Mouse (Mus musculus): ENCODE measurements around the gene Chchd2. TPM values are rescaled to one million over a fixed set of nuclear protein-coding genes. Genes with fewer than 3 reads are reported as not detected.

Chchd2 gene
- polyA plus RNA-seq, 1 experiment: 241 TPM

GRCm38 (mm10) chr5:129878946-129879345 is 8.3 kb downstream of the Chchd2 start:
- no peak for TF ChIP-seq POLR2A (IDR thresholded peaks at IDR 0.05; ENCODE audit: control insufficient read depth, low read depth, low read length)
- peak; percentile 48; the same call in 1 of the 2 replicates for TF ChIP-seq CTCF (IDR thresholded peaks at IDR 0.05; ENCODE audit: control insufficient read depth, insufficient read depth, insufficient replicate concordance, low read depth, low read length)
- no peaks in the 10 kb centered on the region for H3K27me3 ChIP-seq (ENCODE audit: control insufficient read depth, insufficient read depth, low read length)

GRCm38 (mm10) chr5:129877731-129878455 is 9.4 kb downstream of the Chchd2 start:
- no peak overlapping the region for H3K4me3 ChIP-seq (ENCODE audit: control insufficient read depth, low read depth, low read length)
- H3K4me1 ChIP-seq (ENCODE audit: control insufficient read depth, insufficient read depth, low read length): no peaks in the 10 kb centered on the region; the same call in 1 of the 2 replicates
- H3K27ac ChIP-seq (ENCODE audit: control insufficient read depth, insufficient read depth, low read depth, low read length): no peak overlapping the region; the same call in 1 of the 2 replicates
- no peak for TF ChIP-seq CTCF (IDR thresholded peaks at IDR 0.05; ENCODE audit: control insufficient read depth, insufficient read depth, insufficient replicate concordance, low read depth, low read length)
- TF ChIP-seq POLR2A (IDR thresholded peaks at IDR 0.05; ENCODE audit: control insufficient read depth, low read depth, low read length): no peak
- H3K36me3 ChIP-seq (ENCODE audit: control insufficient read depth, insufficient read depth, low read length): peaks cover 2% of the 10 kb centered on the region; the same call in 1 of the 2 replicates
- no peaks in the 10 kb centered on the region for H3K27me3 ChIP-seq (ENCODE audit: control insufficient read depth, insufficient read depth, low read length)

More at GRCm38 (mm10) chr5:129878946-129879345, 8.3 kb downstream of the Chchd2 start:
- H3K36me3 ChIP-seq (ENCODE audit: control insufficient read depth, insufficient read depth, low read length): peaks cover 3% of the 10 kb centered on the region; the same call in 1 of the 2 replicates
- H3K27ac ChIP-seq (ENCODE audit: control insufficient read depth, insufficient read depth, low read depth, low read length): no peak overlapping the region
- H3K4me3 ChIP-seq (ENCODE audit: control insufficient read depth, low read depth, low read length): no peak overlapping the region
- no peaks in the 10 kb centered on the region for H3K4me1 ChIP-seq (ENCODE audit: control insufficient read depth, insufficient read depth, low read length)

- no peak overlapping the region for H3K27ac ChIP-seq (ENCODE audit: control insufficient read depth, insufficient read depth, low read depth, low read length)
- no peak overlapping the region; the same call in 1 of the 2 replicates for H3K4me3 ChIP-seq (ENCODE audit: control insufficient read depth, low read depth, low read length)
- no peaks in the 10 kb centered on the region for H3K36me3 ChIP-seq (ENCODE audit: control insufficient read depth, insufficient read depth, low read length)
- TF ChIP-seq POLR2A (IDR thresholded peaks at IDR 0.05; ENCODE audit: control insufficient read depth, low read depth, low read length): no peak
- TF ChIP-seq CTCF (IDR thresholded peaks at IDR 0.05; ENCODE audit: control insufficient read depth, insufficient read depth, insufficient replicate concordance, low read depth, low read length): no peak
- no peaks in the 10 kb centered on the region; the same call in 1 of the 2 replicates for H3K4me1 ChIP-seq (ENCODE audit: control insufficient read depth, insufficient read depth, low read length)
- no peaks in the 10 kb centered on the region for H3K27me3 ChIP-seq (ENCODE audit: control insufficient read depth, insufficient read depth, low read length)
These were observed 12.2 kb downstream of the Chchd2 start for GRCm38 (mm10) chr5:129875098-129875497.

- no peak for TF ChIP-seq CTCF (IDR thresholded peaks at IDR 0.05; ENCODE audit: control insufficient read depth, insufficient read depth, insufficient replicate concordance, low read depth, low read length)
- no peak for TF ChIP-seq POLR2A (IDR thresholded peaks at IDR 0.05; ENCODE audit: control insufficient read depth, low read depth, low read length)
- peaks cover 4% of the 10 kb centered on the region for H3K4me1 ChIP-seq (ENCODE audit: control insufficient read depth, insufficient read depth, low read length)
- H3K36me3 ChIP-seq (ENCODE audit: control insufficient read depth, insufficient read depth, low read length): no peaks in the 10 kb centered on the region
- peak overlapping the region; percentile 10 for H3K4me3 ChIP-seq (ENCODE audit: control insufficient read depth, low read depth, low read length)
- no peaks in the 10 kb centered on the region for H3K27me3 ChIP-seq (ENCODE audit: control insufficient read depth, insufficient read depth, low read length)
- no peak overlapping the region for H3K27ac ChIP-seq (ENCODE audit: control insufficient read depth, insufficient read depth, low read depth, low read length)
These were observed 13.3 kb downstream of the Chchd2 start for GRCm38 (mm10) chr5:129873942-129874341.

- no peaks in the 10 kb centered on the region for H3K27me3 ChIP-seq (ENCODE audit: control insufficient read depth, insufficient read depth, low read length)
- no peaks in the 10 kb centered on the region for H3K36me3 ChIP-seq (ENCODE audit: control insufficient read depth, insufficient read depth, low read length)
- H3K27ac ChIP-seq (ENCODE audit: control insufficient read depth, insufficient read depth, low read depth, low read length): no peak overlapping the region
- peaks cover 4% of the 10 kb centered on the region for H3K4me1 ChIP-seq (ENCODE audit: control insufficient read depth, insufficient read depth, low read length)
- H3K4me3 ChIP-seq (ENCODE audit: control insufficient read depth, low read depth, low read length): no peak overlapping the region
- TF ChIP-seq CTCF (IDR thresholded peaks at IDR 0.05; ENCODE audit: control insufficient read depth, insufficient read depth, insufficient replicate concordance, low read depth, low read length) (no peak), POLR2A (IDR thresholded peaks at IDR 0.05; ENCODE audit: control insufficient read depth, low read depth, low read length) (no peak)
These were observed 16.0 kb downstream of the Chchd2 start for GRCm38 (mm10) chr5:129871238-129871637.

- H3K4me3 ChIP-seq (ENCODE audit: control insufficient read depth, low read depth, low read length): peak overlapping the region; percentile 44
These were observed 17.9 kb downstream of the Chchd2 start for GRCm38 (mm10) chr5:129869238-129869995.

GRCm38 (mm10) chr5:129865841-129866240 is 21.4 kb downstream of the Chchd2 start:
- no peaks in the 10 kb centered on the region for H3K36me3 ChIP-seq (ENCODE audit: control insufficient read depth, insufficient read depth, low read length)
- no peak overlapping the region for H3K4me3 ChIP-seq (ENCODE audit: control insufficient read depth, low read depth, low read length)
- peaks cover 14% of the 10 kb centered on the region for H3K4me1 ChIP-seq (ENCODE audit: control insufficient read depth, insufficient read depth, low read length)
- no peak for TF ChIP-seq POLR2A (IDR thresholded peaks at IDR 0.05; ENCODE audit: control insufficient read depth, low read depth, low read length)
- no peak for TF ChIP-seq CTCF (IDR thresholded peaks at IDR 0.05; ENCODE audit: control insufficient read depth, insufficient read depth, insufficient replicate concordance, low read depth, low read length)
- no peaks in the 10 kb centered on the region for H3K27me3 ChIP-seq (ENCODE audit: control insufficient read depth, insufficient read depth, low read length)
- H3K27ac ChIP-seq (ENCODE audit: control insufficient read depth, insufficient read depth, low read depth, low read length): no peak overlapping the region

More at GRCm38 (mm10) chr5:129869238-129869995, 17.9 kb downstream of the Chchd2 start:
- Histone ChIP-seq H3K36me3 (ENCODE audit: control insufficient read depth, insufficient read depth, low read length) (no peaks in the 10 kb centered on the region), H3K27me3 (ENCODE audit: control insufficient read depth, insufficient read depth, low read length) (no peaks in the 10 kb centered on the region), H3K4me1 (ENCODE audit: control insufficient read depth, insufficient read depth, low read length) (peaks cover 10% of the 10 kb centered on the region), H3K27ac (ENCODE audit: control insufficient read depth, insufficient read depth, low read depth, low read length) (no peak overlapping the region)
- TF ChIP-seq CTCF (IDR thresholded peaks at IDR 0.05; ENCODE audit: control insufficient read depth, insufficient read depth, insufficient replicate concordance, low read depth, low read length): no peak
- TF ChIP-seq POLR2A (IDR thresholded peaks at IDR 0.05; ENCODE audit: control insufficient read depth, low read depth, low read length): no peak

All from testis, adult 2 months (tissue).